Mouse (Mus musculus) brain, embryonic 14.5 days (tissue): ENCODE measurements at regions not wholly inside any gene's neighbourhood (a gene's known extent, or its start where the extent isn't known, plus 50 kb on each side); places are given as distances from the start of the nearest gene placed in this dataset.
A peak's percentile ranks its signal among the peaks of the same experiment; 100 is the strongest.

Experiments used
- DNase-seq: peaks from one replicate; pipeline ENCODE4 v3.0.0-alpha.2; 2011; ENCODE audit warnings: low read depth
- CTCF ChIP-seq: fragments of 200-500 bp; IDR thresholded peaks from 2 replicates; pipeline ENCODE4 v1.5.1; 2012; ENCODE audit warnings: inconsistent platforms, mild to moderate bottlenecking, moderate library complexity, borderline replicate concordance; ENCODE audit not compliant: insufficient read depth, insufficient read length; ENCODE audit errors: extremely low read depth
- POLR2A ChIP-seq: fragments of 200-500 bp; IDR thresholded peaks from 2 replicates; pipeline ENCODE4 v1.6.1; 2012; ENCODE audit warnings: mild to moderate bottlenecking, inconsistent platforms, borderline replicate concordance; ENCODE audit not compliant: poor library complexity, insufficient read depth, insufficient read length, severe bottlenecking; ENCODE audit errors: extremely low read depth

DNA sequence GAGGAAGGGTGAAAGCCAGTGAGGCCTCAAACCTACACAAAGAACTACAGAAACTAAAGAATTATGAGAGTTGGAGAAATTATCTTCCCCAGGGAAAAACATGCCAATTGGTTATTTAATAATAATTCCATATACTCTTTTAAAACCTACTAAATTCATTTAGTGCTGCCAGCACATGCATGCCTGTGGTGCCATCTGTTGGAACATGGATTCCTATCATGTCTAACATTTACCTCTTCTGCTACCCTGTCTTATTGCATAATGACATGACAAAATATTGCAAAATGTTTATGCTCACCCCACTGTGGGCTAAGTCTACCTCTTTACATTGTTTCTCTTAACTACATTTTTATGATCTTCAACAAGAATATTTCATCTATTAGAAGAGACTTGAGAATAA is 178.7 kb upstream of the 4933412E24Rik start:
- TF ChIP-seq CTCF: no peak
- TF ChIP-seq POLR2A: no peak
- no peak for DNase-seq

DNA sequence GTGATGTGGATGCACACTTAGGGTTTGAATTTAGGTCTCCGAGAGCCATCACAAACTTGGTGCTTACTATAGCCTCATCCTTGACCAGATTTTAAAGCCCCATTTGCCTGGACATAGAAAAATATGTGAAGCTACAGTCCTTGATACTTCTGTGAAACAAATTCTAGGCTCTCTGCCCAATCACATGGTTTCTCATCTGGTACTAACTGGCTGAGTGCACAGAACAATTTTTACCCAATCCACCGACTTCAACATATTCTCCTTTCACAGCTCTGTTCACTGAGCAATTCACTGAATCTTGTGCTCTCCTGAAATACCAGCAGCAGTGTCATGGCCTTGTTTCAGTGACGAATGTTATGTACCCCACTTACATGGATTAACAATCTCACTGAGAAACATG is 176.7 kb upstream of the 4933412E24Rik start:
- TF ChIP-seq POLR2A: no peak
- TF ChIP-seq CTCF: no peak
- DNase-seq: peak; percentile 19

DNA sequence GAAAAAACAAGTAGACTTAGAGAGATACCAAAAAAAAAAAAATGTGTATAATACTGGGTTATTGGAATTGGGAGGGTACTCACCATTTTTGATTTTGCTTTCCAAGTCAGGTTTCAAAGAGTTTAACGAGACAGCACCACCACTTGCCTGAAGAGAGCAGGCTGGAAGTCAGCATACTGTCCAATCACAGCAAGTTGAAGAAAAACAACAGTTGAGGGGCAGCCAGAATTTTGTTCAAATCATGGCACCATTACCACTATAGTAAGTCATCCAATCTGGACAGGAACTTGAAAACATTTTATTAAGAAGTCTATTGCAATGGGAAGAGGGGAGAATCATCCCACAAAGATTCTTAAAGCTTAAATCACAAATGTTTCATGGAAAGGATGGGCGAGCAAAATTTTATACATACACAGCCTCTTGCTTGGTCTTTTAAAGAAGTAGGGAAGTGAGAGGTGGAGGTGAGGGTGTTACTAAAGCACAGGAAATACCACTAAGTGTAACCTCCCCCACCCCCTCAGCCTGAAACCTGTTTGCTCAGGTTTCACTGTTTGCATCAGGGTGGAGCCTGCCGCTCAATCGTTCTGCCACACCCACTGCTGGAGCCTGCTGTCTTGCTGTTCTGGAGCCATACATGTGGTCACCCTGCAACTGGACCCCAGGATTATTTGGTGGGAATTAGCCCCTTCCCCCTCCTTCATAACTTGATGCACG is 170.7 kb upstream of the 4933412E24Rik start:
- TF ChIP-seq CTCF (no peak), POLR2A (no peak)
- no peak for DNase-seq

DNA sequence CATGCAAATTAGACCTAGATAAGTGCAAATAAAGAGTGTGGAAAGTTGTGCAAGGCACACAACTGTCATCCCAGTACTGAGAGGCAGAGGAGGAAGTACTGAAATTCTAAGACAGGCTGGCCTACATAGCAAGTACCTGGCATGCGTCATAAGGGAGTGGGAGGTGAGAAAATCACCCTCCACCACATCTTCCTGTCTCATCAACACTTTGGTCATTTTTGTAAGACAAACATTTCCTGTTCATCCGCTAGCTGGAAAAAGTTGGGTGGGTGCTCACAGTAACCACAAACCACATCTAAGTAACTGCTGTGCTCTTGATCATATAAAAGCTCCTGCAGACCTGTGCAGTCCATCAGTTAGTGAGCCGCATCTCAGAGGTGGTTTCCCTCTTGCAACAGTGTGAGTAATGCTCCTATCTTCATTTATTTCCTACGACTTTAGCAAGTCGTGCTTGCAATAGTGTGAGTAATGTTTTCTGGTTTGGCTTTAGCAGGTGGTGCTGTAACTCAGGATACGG is 125.2 kb upstream of the 4933412E24Rik start:
- no peak for DNase-seq
- TF ChIP-seq CTCF (no peak), POLR2A (no peak)

DNA sequence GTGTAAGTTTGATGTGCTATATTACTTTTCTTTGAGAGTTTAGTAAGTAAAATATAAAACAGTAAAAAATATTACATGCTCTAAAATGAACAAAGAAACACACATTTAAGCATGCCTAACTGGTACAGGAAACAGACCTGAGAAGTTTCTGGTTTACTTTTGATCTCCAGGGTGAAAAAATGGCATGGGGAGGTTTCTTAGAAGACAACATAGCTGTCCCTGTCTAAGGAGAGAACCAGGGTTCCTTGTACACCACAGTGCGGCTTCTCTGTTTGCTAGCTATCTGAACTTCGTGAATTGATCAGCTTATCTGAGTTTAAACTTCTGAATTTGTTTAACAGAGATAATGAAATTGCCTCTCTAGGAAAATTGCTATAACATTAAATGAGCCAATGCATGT is 120.3 kb upstream of the 4933412E24Rik start:
- no peak for TF ChIP-seq POLR2A
- TF ChIP-seq CTCF: no peak
- DNase-seq: no peak

DNA sequence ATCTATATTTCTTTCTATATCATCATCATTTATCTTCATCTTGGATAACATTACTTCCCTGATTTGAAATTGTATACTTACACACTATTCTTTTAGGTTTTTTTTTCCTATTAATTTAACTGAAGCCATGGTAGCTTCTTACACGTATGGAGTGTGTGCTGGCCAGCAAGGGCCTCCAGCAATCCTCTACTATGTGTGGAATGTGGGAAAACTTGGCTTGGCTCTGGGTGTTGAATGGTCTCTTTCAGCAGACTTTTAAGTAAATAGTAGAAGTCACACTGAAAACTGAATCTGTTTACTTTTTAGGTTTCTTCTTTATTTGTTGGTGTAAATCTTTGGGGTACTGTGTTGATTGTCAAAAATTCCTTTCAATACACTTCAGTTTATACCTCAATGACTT is 118.1 kb upstream of the 4933412E24Rik start:
- no peak for TF ChIP-seq POLR2A
- no peak for TF ChIP-seq CTCF
- no peak for DNase-seq

DNA sequence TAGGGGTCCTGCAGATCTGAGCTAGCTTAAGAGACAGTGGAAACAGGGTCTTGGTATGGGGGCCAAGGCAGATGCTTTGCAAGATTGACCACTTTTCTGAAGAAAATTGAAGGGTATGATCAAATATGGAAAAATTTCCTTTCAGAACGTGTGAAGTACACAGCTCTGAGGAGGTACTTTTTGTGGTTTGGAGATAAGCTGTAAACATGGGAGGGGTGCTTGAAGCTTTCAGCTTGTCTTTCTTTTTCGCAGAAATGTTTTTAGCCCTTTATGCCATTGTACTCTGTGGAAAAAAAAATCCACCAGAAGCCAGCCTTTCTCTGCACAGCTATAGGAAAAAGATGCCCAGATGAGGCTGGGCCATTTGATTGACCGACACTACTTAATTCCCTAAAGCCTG is 116.3 kb upstream of the 4933412E24Rik start:
- no peak for DNase-seq
- TF ChIP-seq POLR2A (no peak), CTCF (no peak)

DNA sequence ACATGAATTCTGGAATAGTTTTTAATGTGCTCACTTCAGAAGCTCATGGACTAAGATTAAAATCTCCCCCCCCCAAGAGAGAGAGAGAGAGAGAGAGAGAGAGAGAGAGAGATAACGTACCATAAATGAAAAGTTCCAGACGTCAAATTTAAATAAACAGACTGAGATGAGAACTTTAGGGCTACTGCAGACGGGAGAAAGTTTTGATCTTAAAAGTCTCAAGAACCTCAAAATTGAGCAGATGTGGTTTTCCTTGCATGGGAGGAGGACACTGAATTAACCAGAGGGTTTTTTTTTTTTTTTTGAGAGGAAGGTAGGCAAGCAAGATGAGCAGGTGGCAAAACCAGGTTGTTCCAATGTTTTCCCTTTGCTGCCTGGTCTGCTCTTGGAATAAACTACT is 108.0 kb upstream of the 4933412E24Rik start:
- DNase-seq: no peak
- no peak for TF ChIP-seq CTCF
- TF ChIP-seq POLR2A: no peak

DNA sequence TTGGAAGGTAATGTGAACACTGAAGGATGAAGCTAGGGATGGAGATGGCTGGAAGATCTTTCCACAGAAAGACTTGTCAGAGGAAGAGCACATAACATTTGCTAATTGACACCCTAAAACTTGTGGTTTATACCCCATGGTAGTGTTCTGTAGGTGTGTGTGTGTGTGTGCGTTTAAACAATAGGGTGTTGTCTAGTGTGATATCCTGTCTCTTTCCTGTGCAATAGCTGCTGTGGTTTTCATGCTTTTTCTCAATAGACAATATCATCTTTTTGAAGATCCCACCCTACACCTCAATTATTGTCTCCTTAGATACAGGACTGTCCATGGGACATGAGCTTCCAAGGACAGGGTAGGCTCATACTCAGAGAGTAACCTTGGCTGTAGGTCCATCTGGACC is 103.5 kb upstream of the 4933412E24Rik start:
- no peak for DNase-seq
- TF ChIP-seq CTCF (no peak), POLR2A (no peak)

DNA sequence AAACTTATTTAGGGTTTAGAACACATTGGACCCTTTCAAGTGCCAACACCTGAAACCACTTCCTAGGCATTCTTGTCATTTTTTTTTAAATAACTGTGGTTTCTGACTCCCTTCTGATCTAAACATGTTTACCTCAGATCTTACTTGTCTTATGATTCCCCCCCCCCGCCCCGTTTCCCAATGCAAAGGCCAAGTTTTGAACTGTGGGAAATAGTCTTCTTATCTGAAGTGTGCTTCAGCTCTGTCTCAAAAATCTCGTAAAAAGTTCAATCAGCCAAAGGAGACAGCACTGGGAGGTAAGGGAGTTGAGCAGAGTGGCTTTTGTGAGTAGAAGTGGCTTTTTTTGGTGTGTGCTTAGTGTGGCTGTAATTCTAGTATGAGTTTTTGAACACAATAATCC is 95.5 kb upstream of the 4933412E24Rik start:
- DNase-seq: no peak
- no peak for TF ChIP-seq POLR2A

DNA sequence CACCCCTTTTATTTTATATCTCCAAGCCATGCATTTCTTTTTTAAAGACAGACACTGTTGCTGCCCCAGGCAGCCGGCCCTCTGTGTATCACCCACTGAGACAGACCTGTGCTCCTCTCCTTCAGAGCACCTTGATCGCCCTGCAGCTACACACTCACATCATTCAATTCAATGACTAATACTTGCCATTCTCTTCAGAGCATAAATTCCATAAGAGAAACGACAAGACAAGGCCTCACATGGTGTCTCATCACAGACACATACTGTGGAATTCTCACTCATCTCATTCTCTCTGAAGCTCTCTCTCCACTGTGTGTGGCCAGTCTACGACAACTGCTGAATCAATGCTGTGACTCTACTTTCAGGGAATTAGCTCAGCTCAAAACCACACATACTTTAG is 94.6 kb upstream of the 4933412E24Rik start:
- no peak for DNase-seq
- no peak for TF ChIP-seq POLR2A
- TF ChIP-seq CTCF: no peak

DNA sequence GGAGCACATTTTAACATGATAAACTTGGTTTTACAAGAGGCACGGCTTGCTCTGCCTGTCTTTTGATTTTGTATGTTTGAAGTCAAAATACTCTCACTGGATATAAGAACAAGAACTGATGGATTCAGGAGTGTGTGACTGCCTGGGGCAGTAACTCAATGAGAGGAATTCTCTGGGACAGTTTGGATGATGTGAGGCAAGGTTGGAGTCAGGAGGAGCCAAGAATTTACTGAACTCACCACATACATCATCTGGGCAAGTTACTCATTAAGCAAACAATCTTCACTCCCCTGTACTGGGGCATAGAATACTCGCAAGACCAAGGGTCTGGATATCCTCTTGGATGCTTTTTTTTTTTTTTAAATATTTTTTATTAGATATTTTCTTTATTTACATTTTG is 87.7 kb upstream of the 4933412E24Rik start:
- DNase-seq: no peak
- no peak for TF ChIP-seq POLR2A
- TF ChIP-seq CTCF: no peak

DNA sequence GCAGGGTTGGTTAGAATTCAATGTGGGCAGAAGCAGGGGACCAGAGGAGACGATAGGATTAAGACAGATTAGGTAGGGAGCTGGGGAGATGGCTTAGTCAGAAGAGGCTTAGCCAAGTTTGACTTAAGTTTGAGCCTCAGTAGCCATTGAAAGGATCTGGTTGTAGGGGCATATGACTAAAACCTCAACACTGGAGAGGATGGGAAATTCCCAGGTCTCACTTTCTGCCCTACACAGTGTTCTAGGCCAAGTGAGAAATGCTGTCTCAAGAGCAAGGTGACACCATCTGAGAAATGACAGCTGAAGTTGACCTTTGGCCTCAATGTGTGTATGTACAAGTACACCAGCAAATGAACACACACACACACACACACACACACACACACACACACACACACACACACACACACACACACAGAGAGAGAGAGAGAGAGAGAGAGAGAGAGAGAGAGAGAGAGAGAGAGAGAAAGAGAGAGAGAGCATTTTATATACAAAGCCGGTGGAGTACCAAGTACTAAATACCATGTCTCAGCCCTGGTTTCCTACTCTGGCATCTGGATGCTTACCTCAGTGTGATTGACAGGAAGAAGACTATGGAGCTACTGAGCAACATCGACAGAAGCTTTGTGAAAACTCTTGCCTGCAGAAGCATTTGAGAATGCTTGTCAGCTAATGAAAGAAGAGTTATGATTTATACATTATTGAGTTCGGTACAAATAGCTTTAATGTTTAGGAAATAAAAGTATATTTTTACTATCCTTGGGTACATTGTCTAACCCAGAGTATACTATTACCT is 85.3 kb upstream of the 4933412E24Rik start:
- no peak for DNase-seq
- no peak for TF ChIP-seq POLR2A
- TF ChIP-seq CTCF: no peak
